Mouse (Mus musculus) mouse trophoblast stem cell (cell line): ENCODE data around the gene Pck1.

ENCODE experiments used
- in situ Hi-C, 2 experiments: fragments of 300-500 bp; cut with MseI, MboI; formaldehyde crosslinking; loops; 2 replicates in 1 of 2; 3 replicates in 1 of 2; pipeline ENCODE4 v1.15.1; 2025

The Pck1 gene

GRCm38 (mm10) chr2:173148001-173148400 lies 4.8 kb upstream of the Pck1 start:
- in situ Hi-C loops, result no loop called here

- in situ Hi-C loops, result no loop called here
Observed at GRCm38 (mm10) chr2:173151352-173151751, 1.5 kb upstream of the Pck1 start.

- in situ Hi-C loops, result no loop called here
Observed at GRCm38 (mm10) chr2:173151784-173152284, 1.0 kb upstream of the Pck1 start.

- in situ Hi-C loops, result no loop called here
Observed at GRCm38 (mm10) chr2:173153266-173153665, 418 bp downstream of the Pck1 start.

- in situ Hi-C loops, result no loop called here
Observed at GRCm38 (mm10) chr2:173154513-173154912, 1.7 kb downstream of the Pck1 start.

- in situ Hi-C loops, result no loop called here
Observed at GRCm38 (mm10) chr2:173154962-173155361, 2.1 kb downstream of the Pck1 start.

GRCm38 (mm10) chr2:173155907-173156306 lies 3.1 kb downstream of the Pck1 start:
- in situ Hi-C loops, result no loop called here

- in situ Hi-C loops, result no loop called here
Observed at GRCm38 (mm10) chr2:173156923-173157322, 4.1 kb downstream of the Pck1 start.

GRCm38 (mm10) chr2:173157376-173157775 lies 4.5 kb downstream of the Pck1 start:
- in situ Hi-C loops, result no loop called here

- in situ Hi-C loops, result no loop called here
Observed at GRCm38 (mm10) chr2:173157871-173158270, 5.0 kb downstream of the Pck1 start.

GRCm38 (mm10) chr2:173158390-173159055 lies 5.7 kb downstream of the Pck1 start:
- in situ Hi-C loops, result no loop called here

GRCm38 (mm10) chr2:173159354-173160311 lies 6.8 kb downstream of the Pck1 start:
- in situ Hi-C loops, result no loop called here

- in situ Hi-C loops, result no loop called here
Observed at GRCm38 (mm10) chr2:173163380-173163779, 10.5 kb downstream of the Pck1 start.

GRCm38 (mm10) chr2:173164358-173164757 lies 11.5 kb downstream of the Pck1 start:
- in situ Hi-C loops, result no loop called here

- in situ Hi-C loops, result no loop called here
Observed at GRCm38 (mm10) chr2:173164946-173165345, 12.1 kb downstream of the Pck1 start.

GRCm38 (mm10) chr2:173165357-173165756 lies 12.5 kb downstream of the Pck1 start:
- in situ Hi-C loops, result no loop called here

- in situ Hi-C loops, result no loop called here
Observed at GRCm38 (mm10) chr2:173168411-173168851, 15.6 kb downstream of the Pck1 start.

- in situ Hi-C loops, result no loop called here
Observed at GRCm38 (mm10) chr2:173170081-173170480, 17.2 kb downstream of the Pck1 start.

GRCm38 (mm10) chr2:173170715-173171114 lies 17.9 kb downstream of the Pck1 start:
- in situ Hi-C loops, result no loop called here

- in situ Hi-C loops, result no loop called here
Observed at GRCm38 (mm10) chr2:173171470-173171869, 18.6 kb downstream of the Pck1 start.

- in situ Hi-C loops, result no loop called here
Observed at GRCm38 (mm10) chr2:173171956-173172355, 19.1 kb downstream of the Pck1 start.

GRCm38 (mm10) chr2:173172386-173172785 lies 19.5 kb downstream of the Pck1 start:
- in situ Hi-C loops, result no loop called here

- in situ Hi-C loops, result no loop called here
Observed at GRCm38 (mm10) chr2:173173008-173173407, 20.2 kb downstream of the Pck1 start.
